Mouse (Mus musculus): Measurements from ENCODE around the gene Pde4b. TPM values are rescaled to one million over a fixed set of nuclear protein-coding genes. Genes with fewer than 3 reads are reported as not detected.

Gene Pde4b
- polyA plus RNA-seq, 1 experiment from 2014 or later, result 5.6 TPM

DNA sequence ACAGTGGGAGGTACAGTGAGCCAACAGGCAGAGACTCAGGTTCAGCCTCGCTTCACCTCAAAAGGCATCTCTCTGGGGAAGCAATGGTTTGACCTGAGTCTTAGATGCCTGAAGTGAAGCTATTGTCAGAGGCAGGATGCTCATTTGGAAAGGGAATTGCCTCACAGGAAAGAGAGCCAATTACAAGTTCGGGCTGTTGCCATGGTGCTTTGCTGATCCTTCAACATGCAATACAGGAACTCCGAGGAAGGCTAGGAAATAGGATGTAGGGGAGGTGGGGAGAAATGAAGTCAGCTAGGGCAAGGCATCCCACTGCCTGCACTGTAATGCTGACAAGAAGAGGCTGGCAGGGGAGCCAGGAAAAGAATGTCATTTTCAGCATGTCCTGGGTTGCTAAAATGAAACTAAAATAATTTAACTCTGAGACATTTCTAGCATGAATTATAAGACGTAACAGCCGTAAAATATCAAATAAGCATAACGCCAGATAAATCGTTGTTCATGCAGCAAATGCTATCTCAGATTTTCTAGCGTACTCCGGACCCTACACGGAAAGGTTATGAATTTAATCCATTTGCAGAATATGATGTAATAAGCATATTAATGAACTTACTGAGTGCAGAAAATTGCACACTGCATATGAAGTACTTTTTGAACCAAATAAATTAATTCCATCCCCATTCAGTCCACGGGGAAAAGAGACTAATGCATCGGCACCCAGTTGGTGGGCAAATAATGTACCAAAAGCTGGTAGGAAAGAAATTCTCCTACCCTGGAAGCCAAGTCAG, 501.5 kb downstream of the Pde4b start:
- peak overlapping the region; percentile 83 for H3K27ac ChIP-seq (replicated peaks)
- no peaks in the 10 kb centered on the region for H3K9me3 ChIP-seq (replicated peaks)
- no peaks in the 10 kb centered on the region for H3K27me3 ChIP-seq (ENCODE audit: low read depth, poor library complexity, severe bottlenecking)
- H3K4me3 ChIP-seq, result peak overlapping the region; percentile 50
- H3K36me3 ChIP-seq, result no peaks in the 10 kb centered on the region
- DNase-seq (ENCODE audit: low spot score), result peak; percentile 40
- peaks cover 69% of the 10 kb centered on the region for H3K4me1 ChIP-seq
- WGBS, result 31% methylated on average over 12 of the region's 12 CpGs

GRCm38 (mm10) chr4:102589537-102590031, 502.2 kb downstream of the Pde4b start:
- Histone ChIP-seq H3K27me3 (ENCODE audit: low read depth, poor library complexity, severe bottlenecking) (no peaks in the 10 kb centered on the region), H3K9me3 (replicated peaks) (no peaks in the 10 kb centered on the region), H3K36me3 (no peaks in the 10 kb centered on the region), H3K4me3 (peak overlapping the region; percentile 50), H3K27ac (replicated peaks) (peak overlapping the region; percentile 83), H3K4me1 (peaks cover 66% of the 10 kb centered on the region)
- peak; percentile 66 for DNase-seq (ENCODE audit: low spot score)
- WGBS, result 1% methylated on average over 9 of the region's 9 CpGs

DNA sequence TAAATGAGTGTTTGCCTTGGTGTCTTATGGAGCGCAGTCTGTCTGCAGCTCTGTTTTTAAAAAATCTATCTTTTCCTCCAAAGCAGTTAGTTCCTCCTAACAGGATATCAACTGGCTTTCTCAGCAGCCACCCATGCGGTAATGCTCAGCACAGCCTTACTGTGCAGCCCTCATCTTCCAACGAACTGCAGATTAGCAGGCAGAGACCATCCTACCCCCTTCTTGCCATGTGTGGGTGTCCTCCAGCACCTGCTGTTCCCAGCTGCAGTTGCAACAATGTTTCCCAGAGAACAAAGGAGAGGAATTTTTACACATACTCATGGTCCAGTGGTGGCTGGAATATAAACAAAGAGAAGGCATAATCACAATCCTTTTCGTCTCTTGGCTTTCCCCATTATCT, 504.5 kb downstream of the Pde4b start:
- no peak overlapping the region for H3K4me3 ChIP-seq
- H3K27me3 ChIP-seq (ENCODE audit: low read depth, poor library complexity, severe bottlenecking), result no peaks in the 10 kb centered on the region
- no peaks in the 10 kb centered on the region for H3K9me3 ChIP-seq (replicated peaks)
- H3K4me1 ChIP-seq, result peaks cover 68% of the 10 kb centered on the region
- peak overlapping the region; percentile 76 for H3K27ac ChIP-seq (replicated peaks)
- no peak for DNase-seq (ENCODE audit: low spot score)
- H3K36me3 ChIP-seq, result peaks cover 7% of the 10 kb centered on the region; the same call in 1 of the 2 replicates
- WGBS, result 28% methylated on average over 4 of the region's 4 CpGs

- Histone ChIP-seq H3K27ac (replicated peaks) (peak overlapping the region; percentile 76), H3K36me3 (peaks cover 7% of the 10 kb centered on the region; the same call in 1 of the 2 replicates), H3K27me3 (ENCODE audit: low read depth, poor library complexity, severe bottlenecking) (no peaks in the 10 kb centered on the region), H3K9me3 (replicated peaks) (no peaks in the 10 kb centered on the region), H3K4me1 (peaks cover 65% of the 10 kb centered on the region), H3K4me3 (no peak overlapping the region)
- WGBS, result 75% methylated on average over 2 of the region's 2 CpGs
- DNase-seq (ENCODE audit: low spot score), result no peak
Observed at GRCm38 (mm10) chr4:102592541-102592940, 505.2 kb downstream of the Pde4b start.

DNA sequence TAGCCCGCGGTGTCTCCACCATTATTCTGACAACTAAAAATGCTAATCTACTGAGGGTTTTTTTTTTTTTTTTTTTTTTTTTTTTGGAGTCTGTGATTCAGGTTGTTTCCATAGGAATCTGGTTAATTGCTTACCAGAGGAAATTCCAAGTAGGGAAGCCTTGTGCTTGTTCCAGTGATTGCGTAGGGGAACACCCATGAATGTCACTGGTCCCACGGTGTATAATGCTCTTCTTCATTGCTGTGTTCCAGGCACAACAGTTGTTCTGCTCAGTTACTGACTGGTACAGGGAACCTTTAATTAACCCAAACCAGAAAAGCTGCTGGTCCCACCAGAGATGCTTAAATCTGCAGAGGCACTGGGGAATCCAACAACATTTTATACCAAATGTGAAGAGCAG, 506.3 kb downstream of the Pde4b start:
- Histone ChIP-seq H3K36me3 (peaks cover 9% of the 10 kb centered on the region; the same call in 1 of the 2 replicates), H3K4me3 (no peak overlapping the region), H3K27me3 (ENCODE audit: low read depth, poor library complexity, severe bottlenecking) (no peaks in the 10 kb centered on the region), H3K4me1 (peaks cover 60% of the 10 kb centered on the region), H3K27ac (replicated peaks) (no peak overlapping the region), H3K9me3 (replicated peaks) (no peaks in the 10 kb centered on the region)
- DNase-seq (ENCODE audit: low spot score), result no peak
- WGBS, result 75% methylated on average over 4 of the region's 4 CpGs

DNA sequence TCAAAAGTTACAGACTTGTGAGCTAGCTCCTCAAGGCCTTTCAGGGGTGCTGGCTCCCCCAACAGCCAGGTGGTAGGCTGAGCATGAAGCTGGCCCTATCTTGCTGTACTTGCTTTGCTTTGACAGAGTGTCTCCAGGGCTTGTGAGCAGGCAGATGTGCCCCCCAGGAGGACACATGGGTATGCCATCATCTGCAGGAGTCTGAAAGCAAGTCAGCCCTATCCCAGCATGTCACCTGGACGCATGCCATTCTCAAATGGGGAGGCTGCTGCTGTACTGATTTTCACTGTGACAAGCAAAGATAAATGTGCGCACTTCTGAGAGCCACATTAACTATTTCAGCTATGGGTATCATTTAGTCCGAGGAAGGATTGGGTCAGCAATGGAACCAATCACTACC, 507.2 kb downstream of the Pde4b start:
- Histone ChIP-seq H3K27me3 (ENCODE audit: low read depth, poor library complexity, severe bottlenecking) (no peaks in the 10 kb centered on the region), H3K36me3 (peaks cover 9% of the 10 kb centered on the region; the same call in 1 of the 2 replicates), H3K27ac (replicated peaks) (no peak overlapping the region), H3K4me3 (no peak overlapping the region), H3K9me3 (replicated peaks) (no peaks in the 10 kb centered on the region), H3K4me1 (peaks cover 51% of the 10 kb centered on the region)
- WGBS, result 91% methylated on average over 3 of the region's 3 CpGs
- no peak for DNase-seq (ENCODE audit: low spot score)

DNA sequence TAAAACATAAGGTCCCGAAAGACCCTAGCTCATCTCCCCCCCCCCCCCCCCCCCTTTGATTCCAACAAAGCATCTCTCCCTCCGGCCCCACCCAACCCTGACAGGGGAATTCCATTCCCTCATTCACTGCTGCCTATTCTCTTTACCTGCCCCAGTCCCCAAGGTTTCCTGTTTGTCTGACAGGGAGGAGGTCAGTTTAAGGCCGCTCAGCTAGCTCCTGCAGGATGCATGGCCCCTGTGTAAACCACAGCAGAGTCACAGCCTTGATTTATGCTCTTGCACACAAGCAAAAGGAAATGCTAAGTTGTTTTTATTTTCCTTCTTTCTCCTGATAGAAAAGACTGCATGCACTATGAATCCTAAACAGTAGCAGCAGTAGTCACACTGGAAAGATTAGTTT, 516.6 kb downstream of the Pde4b start:
- DNase-seq (ENCODE audit: low spot score), result no peak
- Histone ChIP-seq H3K4me3 (no peak overlapping the region), H3K9me3 (replicated peaks) (no peaks in the 10 kb centered on the region), H3K4me1 (no peaks in the 10 kb centered on the region), H3K36me3 (peaks cover 18% of the 10 kb centered on the region; the same call in 1 of the 2 replicates), H3K27me3 (ENCODE audit: low read depth, poor library complexity, severe bottlenecking) (no peaks in the 10 kb centered on the region), H3K27ac (replicated peaks) (no peak overlapping the region)
- WGBS, result 62% methylated on average over 3 of the region's 3 CpGs

GRCm38 (mm10) chr4:102605231-102605630, 517.9 kb downstream of the Pde4b start:
- Histone ChIP-seq H3K9me3 (replicated peaks) (no peaks in the 10 kb centered on the region), H3K27me3 (ENCODE audit: low read depth, poor library complexity, severe bottlenecking) (no peaks in the 10 kb centered on the region), H3K27ac (replicated peaks) (no peak overlapping the region), H3K4me1 (no peaks in the 10 kb centered on the region), H3K4me3 (no peak overlapping the region), H3K36me3 (peaks cover 18% of the 10 kb centered on the region; the same call in 1 of the 2 replicates)
- DNase-seq (ENCODE audit: low spot score), result no peak
- 97% methylated on average over 8 of the region's 8 CpGs for WGBS

DNA sequence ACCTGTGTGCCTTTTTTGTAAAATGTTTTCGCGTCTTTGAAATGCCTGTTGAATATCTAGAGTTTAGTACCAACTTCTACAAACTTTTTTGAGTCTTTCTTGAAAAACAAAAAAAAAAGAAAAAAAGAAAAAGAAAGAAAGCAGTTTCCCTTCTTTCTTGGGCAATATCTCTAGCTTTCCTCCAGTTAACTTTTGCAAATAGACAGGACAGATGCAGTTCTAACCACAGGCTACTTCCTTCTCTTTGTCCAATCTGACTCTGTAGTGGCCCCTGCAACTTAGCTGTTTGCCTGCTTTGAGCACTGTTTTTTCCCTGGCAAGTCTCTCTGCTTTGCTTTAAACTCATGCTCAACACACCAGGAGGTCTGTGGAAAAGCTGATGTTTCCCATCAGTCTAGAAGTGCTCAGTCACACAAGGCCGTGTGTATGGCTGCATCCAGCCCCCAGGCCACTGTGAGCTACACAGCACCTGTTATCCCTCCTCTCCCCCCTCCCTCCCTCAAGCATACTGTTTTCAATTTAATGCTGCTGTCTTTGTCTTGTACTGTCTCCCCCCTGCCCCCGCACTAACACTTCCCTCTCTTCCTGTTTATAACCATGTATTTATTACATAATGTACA, 518.5 kb downstream of the Pde4b start:
- no peak for DNase-seq (ENCODE audit: low spot score)
- WGBS, result 83% methylated on average over 4 of the region's 4 CpGs
- no peak overlapping the region for H3K27ac ChIP-seq (replicated peaks)

GRCm38 (mm10) chr4:102606825-102607224, 519.5 kb downstream of the Pde4b start:
- Histone ChIP-seq H3K4me3 (no peak overlapping the region), H3K4me1 (no peaks in the 10 kb centered on the region), H3K36me3 (peaks cover 18% of the 10 kb centered on the region; the same call in 1 of the 2 replicates), H3K27me3 (ENCODE audit: low read depth, poor library complexity, severe bottlenecking) (no peaks in the 10 kb centered on the region), H3K9me3 (replicated peaks) (no peaks in the 10 kb centered on the region), H3K27ac (replicated peaks) (no peak overlapping the region)
- DNase-seq (ENCODE audit: low spot score), result no peak
- WGBS, result 92% methylated on average over 8 of the region's 8 CpGs

More for the DNA sequence above, 518.5 kb downstream of the Pde4b start:
- Histone ChIP-seq H3K9me3 (replicated peaks) (no peaks in the 10 kb centered on the region), H3K27me3 (ENCODE audit: low read depth, poor library complexity, severe bottlenecking) (no peaks in the 10 kb centered on the region), H3K36me3 (peaks cover 18% of the 10 kb centered on the region; the same call in 1 of the 2 replicates), H3K4me1 (no peaks in the 10 kb centered on the region), H3K4me3 (no peak overlapping the region)

GRCm38 (mm10) chr4:102607744-102608416, 520.5 kb downstream of the Pde4b start:
- Histone ChIP-seq H3K4me3 (no peak overlapping the region), H3K27ac (replicated peaks) (no peak overlapping the region), H3K9me3 (replicated peaks) (no peaks in the 10 kb centered on the region), H3K4me1 (no peaks in the 10 kb centered on the region), H3K27me3 (ENCODE audit: low read depth, poor library complexity, severe bottlenecking) (no peaks in the 10 kb centered on the region), H3K36me3 (peaks cover 14% of the 10 kb centered on the region; the same call in 1 of the 2 replicates)
- no peak for DNase-seq (ENCODE audit: low spot score)
- WGBS, result 87% methylated on average over 7 of the region's 7 CpGs

GRCm38 (mm10) chr4:102612596-102612995, 525.3 kb downstream of the Pde4b start:
- Histone ChIP-seq H3K4me1 (no peaks in the 10 kb centered on the region), H3K27me3 (ENCODE audit: low read depth, poor library complexity, severe bottlenecking) (no peaks in the 10 kb centered on the region), H3K27ac (replicated peaks) (no peak overlapping the region), H3K9me3 (replicated peaks) (no peaks in the 10 kb centered on the region), H3K4me3 (no peak overlapping the region), H3K36me3 (no peaks in the 10 kb centered on the region)
- WGBS, result 92% methylated on average over 4 of the region's 4 CpGs
- no peak for DNase-seq (ENCODE audit: low spot score)
